Mouse (Mus musculus): ENCODE measurements around the gene Btrc. TPM values are rescaled to one million over a fixed set of nuclear protein-coding genes. Genes with fewer than 3 reads are reported as not detected.

Gene Btrc
- total RNA-seq, 2 experiments from 2014 or later: 33.6 to 33.7 TPM

DNA sequence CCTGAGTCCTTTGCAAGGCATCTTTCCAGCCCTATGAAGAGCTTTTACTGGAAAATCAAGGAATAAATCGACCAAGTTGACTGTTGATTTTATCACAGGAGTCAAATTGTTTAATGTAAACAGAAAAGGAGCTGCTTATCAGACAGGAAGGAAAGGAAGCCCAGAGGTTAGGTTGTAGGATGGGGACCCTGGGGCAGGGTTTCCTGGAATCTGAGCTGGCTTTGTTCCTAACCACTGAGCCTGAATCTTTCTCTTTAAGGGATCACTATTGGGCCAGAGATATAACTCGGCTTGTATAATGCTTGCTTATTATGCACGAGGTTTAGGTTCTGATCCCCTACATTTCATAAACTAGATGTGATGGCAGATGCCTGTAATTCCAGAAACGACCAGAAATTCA, 64.6 kb downstream of the Btrc start:
- no peak for DNase-seq

DNA sequence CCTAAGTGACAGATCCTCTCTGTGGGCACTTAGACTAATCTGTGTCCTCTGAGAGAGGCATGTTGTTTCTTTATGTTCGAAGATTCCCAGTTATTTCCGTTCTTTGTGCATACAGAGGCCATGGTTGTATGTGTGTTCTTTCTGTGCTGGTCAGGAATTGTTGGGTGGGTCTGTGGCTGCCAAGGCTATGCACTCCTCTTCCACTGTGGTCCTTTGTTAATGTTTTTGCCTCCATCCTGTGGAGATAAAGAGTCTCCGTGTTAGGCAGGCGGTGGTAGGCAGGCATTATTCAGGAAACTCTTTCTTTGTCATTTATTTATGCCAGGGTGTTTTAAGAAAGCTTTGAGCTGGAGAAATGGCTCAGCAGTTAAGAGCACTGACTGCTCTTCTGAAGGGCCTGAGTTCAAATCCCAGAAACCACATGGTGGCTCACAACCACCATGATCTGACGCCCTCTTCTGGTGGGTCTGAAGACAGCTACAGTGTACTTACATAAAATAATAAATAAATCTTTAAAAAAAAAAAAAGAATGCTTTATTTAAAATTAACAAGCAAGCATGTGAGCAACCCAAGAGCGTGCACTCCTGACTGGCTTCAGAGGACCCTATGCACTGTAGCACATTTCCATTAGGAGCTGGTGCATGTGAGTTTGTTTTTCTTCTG, 67.6 kb downstream of the Btrc start:
- DNase-seq: no peak

DNA sequence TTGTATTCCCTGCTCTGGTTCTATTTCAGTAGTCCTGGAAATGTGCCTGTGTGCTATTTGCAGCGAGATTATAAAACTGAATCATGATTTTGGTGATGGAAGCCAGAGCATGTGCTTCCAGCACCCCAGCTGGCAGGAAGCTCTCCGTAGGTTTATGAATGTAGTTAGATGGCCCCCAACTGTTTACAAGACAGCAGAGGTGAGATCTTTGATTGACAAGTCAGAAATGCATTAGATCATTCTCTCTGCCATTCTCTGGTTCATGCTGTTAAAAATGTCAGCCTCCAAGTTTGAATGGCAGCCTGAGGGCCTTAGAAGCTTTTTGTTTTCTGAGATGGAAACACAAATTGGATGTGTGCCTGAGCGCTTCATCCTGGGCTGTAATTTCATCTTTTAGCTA, 68.8 kb downstream of the Btrc start:
- DNase-seq: no peak

DNA sequence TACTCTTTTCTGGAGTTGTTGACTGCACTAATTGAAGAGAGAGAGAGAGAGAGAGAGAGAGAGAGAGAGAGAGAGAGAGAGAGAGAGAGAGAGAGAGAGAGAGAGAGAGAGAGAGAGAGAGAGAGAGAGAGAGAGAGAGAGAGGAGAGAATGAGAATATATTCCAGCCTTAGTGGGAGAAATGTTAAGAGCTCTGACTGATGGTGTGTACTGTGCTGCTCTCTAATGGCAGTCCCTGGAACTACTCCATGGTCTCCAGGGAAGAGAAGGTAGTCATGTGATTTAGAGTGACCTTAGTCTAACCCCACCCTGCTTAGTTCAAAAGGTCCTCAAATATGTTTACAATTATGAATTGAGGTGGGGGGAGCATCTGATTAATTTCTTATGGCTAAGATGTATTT, 72.5 kb downstream of the Btrc start:
- peak; percentile 55 for DNase-seq

DNA sequence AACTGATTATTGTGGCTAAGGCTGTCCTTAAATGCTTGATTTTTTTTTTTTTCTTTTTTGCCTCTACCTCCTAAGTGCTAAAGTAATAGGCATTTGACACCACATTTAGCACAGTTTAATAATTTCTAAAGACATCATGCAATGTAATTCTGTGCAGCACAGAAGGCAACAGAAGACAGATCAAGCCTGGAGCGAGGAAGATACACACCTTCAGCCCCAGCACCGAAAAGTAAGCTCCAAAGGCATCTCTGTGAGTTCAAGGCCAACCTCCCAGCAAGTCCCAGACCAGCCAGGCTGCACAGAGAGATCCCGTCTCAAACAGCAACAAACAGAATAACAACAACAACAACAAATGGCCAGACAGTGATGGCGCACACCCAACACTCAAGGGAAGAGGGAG, 73.6 kb downstream of the Btrc start:
- DNase-seq: no peak

DNA sequence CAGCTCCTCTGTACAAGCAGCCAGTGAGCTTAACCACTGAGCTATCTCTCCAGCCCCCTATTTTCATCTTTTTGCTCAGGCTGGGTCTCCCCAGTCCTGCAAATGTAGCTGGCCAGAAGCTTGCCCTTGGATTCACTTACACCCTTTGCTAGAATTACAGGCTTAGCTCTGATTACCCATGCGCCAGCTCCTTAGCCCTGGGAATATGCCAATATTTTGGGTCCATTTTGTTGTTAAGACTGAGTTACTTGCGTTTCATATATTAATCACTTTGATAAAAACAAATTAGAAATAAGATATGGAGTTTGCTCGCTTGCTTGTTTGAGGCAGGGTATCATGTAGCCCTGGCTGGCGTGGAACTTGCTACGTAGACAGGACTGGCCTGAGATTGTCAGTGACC, 74.7 kb downstream of the Btrc start:
- DNase-seq: no peak

DNA sequence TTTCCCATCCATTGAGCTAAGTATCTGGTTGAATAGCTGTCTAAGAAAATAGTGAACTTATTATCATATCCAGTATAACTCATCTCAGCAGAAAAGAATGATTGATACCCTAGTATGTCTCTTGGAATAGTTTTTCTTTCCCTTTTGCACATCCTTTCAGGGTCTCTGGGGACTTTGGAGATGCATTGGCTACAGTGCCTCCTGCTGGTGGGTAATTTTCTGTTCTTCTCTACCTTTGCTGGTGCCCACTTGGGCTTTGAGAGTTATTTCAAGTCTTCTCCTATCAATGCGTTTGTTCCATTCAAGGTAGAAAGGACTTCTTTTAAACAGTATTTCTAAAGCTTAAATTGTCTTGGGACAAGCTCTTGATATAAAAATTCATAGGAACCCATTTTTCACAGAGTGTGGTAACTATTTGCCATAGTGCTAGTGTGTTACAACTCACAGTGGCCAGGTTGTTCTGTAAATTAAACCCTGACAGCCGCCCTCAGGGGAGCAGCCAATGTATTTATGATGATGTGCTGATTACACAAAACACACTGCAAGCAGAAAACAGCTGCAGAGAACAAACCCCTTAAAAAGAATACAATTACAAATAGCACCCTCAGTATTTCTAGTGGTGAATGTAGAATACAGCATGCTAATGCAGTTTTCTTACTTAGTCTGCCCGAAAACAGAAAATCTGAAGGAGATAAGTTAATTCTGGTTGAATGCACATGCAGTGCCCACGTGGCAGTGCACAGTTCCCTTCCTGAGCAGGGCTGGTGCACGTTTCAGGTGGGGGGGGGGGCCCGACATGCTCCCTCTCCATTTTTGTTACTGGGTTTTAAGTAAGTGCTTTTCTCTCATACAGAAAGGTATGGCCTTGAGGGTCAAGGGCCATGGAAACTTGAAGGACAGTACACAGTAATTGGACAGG, 75.7 kb downstream of the Btrc start:
- no peak for DNase-seq

DNA sequence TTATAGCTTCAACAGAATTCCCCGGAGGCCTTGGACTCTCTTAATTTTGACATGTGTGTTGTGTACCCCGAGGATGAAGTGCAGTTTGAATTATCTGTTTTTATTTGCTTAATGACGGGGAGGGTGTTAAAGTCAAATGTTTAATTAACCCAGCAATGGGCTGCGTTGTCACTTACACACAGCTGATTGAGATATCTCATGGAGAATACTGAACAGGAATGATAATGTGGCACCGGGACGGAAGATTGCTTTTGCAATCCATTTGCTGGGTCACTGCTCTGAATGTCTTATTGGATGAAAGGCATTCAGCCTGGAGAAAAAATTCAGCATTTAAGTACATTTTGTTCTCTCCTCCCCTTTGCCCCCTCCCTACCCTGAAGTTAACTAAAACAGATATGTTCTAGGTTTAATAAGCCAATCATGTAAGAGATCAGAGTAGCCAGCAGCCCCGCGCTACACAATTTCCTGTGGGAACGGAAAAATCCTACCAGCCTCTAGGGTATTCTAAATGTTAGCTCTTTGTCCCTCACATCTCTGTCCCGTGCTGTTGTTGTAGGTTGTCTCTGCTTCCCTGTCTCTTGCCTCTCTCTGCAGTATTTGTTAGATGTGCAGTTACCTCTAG, 77.1 kb downstream of the Btrc start:
- DNase-seq: no peak

DNA sequence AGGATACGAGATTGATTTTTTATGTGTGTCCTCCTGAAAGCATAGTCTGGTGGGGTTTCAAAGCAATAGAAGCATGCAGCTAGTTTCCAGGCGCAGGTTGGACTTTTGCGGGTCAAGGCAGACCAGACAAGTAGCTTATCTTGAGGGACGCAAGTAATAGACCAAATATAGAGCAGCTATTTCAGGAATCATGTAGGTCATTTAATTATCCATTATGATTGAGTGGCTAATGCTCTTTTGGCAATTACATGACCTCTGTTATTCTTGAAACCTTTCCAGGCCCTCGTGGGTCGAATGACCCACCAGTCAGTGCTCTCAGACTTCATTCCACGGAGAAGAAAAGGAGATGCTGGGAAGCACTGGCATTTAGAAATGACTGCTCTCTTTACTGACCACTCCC, 78.2 kb downstream of the Btrc start:
- no peak for DNase-seq

DNA sequence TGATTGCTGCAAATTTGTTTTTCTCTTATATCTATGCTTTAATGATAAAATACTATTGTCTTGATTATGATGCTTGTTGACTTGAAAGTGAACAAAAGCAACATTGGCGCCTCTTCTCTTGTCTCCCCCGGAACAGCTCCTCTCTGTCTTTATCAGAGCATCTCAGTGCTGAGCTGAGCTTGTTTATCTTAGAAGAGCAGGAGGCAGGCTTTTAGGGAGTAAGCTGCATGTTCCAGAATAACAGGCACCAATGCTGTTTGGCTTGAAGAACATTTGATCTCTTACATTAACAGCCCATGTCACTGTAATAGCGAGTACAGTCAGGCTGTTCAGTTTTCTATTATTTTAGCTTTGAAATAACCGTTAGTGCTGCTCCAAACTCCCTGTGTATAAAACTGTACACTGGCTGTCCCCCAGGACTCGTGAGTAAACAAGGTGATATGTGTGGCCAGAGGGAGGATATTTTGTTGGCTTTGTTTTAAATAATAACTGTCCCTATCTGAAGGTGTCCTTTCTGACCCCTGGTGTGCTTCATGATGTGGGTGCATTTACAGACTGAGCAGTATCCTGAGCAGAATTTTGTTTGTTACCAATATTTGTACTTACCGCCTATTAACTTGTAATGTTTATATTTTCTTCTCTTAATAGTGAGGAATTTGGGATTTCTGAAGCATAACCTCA, 81.9 kb downstream of the Btrc start:
- no peak for DNase-seq

DNA sequence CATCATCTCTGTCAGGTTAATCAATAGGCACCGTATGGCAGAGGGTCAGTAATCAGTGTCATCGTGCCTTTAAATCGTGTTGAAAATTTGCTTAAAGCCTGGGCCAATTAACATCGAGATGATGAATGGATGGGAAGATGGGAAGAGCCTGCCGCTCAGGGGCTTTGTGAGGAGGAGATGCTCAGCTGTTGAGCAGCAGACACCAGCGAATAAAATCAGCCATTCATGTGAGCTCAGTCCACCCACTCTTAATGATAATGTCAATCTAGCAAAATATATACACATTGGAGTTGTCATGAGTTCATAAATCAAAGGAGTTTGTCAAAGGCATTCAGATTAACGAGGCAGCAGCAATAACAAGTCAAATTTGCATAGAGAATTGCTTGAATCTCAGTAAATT, 83.1 kb downstream of the Btrc start:
- DNase-seq: no peak

DNA sequence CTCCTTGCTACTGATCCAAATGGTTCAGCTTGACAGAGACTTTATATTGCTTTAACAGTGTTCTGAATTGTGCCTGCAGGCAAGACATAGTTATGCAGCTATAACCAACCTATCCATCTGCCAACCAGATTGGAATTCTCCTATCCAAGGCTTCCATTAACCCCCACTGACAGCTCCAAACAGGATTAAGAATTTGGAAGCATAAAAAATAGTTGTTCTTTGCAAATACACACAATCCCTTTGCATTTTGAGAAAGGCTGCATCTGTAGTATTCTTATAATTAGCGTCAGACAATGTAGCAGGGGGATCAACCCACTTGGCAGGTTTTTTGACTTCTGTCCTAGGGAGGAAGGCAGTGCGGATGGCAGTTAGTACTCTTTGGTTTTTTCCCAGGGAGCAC, 83.7 kb downstream of the Btrc start:
- no peak for DNase-seq

DNA sequence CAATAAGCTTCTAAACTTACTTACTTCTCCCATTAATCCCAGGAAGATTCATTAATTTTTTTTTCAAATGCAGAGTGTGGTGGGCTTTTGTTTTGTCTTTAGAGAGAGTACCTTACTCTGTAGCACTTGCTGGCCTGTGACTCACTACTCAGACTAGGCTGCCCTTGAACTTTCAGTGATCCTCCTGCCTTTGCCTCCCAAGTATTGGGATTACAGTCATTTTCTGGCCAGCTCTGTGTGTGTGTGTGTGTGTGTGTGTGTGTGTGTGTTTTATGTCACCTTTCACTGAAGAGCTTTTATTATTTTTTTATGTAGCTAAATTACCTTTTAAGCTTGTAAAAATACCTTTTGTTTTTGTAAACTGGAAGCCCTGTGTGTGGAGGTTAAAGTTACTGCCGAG, 84.4 kb downstream of the Btrc start:
- no peak for DNase-seq

DNA sequence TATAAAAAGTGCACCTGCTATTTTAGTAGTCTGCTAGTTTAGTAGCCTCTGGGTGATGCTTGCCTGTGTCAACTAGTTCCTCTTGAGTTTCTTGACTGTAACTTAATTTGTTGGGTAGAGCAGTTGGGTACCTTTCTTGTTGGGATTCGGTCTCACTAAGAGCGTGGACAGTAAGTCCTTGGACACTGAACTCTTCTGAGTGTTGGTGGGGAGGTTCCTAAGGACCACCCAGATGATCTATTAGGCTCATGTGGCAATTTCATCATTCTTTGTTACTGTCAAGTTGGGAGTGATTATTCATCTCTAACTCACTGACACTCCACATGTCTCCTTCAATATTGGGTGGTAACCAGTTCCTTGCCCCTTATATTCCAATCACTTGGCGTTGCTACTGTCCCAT, 90.9 kb downstream of the Btrc start:
- DNase-seq: no peak

DNA sequence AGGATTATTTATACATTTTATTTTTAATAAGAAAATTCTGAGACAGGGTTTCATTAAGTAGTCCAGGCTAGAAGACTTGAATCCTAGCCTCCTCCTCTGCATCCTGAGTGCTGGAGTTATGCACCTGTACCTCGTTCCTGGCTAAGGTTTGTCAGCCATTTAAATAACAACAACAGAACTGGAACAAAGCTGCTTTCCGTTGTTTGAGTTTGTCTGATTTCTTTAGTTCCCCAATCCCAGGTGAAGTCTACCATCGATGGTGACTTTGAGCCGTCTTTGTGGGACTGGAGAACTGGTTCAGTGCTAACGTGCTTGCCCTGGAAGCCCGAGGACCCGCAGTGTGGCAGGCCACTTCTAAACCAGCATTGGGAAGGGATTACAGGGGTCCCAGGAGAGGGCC, 93.4 kb downstream of the Btrc start:
- DNase-seq: no peak

DNA sequence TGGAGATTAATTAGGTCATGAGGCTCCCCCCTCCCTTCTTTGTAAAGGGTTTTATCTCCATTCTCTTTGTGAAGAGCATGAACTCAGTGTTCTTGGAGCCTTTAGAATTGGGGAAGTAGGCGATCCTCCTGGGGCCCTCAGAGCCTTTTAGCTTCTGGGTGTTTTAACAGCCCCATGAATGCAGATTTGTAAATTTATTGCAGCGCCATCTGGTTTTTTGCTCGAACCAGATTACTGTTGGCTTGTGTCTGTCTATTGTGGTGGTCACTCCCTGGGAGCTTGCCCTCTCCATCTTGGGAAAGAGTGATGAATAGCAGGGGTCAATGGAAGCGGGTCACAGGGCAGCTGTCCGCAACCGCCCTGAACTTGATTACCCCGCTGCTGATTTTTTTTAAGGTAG, 95.2 kb downstream of the Btrc start:
- no peak for DNase-seq

DNA sequence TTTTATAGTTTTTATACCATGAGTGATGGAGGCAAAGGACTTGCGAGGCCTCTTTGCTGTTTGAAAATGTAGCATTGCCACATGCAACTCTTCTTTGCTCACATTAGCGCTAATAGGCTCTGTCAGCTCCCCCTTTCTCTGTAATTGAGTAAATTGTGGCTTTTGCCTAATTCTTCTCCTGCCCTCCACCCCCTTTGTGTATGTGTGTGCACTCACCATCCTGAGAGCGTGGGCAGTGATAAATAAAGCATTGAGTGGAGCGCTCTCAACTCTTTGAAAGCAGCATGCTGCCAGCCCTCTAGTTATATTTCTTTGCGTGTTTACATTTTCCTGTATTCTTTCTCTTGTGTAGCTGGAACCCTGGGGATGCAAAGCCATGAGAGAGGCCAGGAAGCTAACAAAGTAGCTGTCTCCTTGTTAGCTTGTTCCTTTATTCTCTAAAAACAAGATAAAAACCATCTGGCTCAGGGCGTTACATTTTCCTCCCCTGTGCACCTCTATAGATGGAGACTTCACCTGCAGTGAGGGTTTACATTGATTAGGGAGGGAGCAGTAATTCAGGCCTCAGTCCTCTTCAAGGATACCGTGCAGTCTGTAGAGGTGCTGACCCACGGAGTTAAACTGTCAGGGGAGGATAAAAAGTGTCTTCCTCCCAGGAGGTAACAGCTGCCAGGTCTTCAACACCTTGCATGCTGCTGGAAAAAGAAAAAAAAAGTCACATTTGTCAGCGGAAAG, 96.6 kb downstream of the Btrc start:
- DNase-seq: no peak

DNA sequence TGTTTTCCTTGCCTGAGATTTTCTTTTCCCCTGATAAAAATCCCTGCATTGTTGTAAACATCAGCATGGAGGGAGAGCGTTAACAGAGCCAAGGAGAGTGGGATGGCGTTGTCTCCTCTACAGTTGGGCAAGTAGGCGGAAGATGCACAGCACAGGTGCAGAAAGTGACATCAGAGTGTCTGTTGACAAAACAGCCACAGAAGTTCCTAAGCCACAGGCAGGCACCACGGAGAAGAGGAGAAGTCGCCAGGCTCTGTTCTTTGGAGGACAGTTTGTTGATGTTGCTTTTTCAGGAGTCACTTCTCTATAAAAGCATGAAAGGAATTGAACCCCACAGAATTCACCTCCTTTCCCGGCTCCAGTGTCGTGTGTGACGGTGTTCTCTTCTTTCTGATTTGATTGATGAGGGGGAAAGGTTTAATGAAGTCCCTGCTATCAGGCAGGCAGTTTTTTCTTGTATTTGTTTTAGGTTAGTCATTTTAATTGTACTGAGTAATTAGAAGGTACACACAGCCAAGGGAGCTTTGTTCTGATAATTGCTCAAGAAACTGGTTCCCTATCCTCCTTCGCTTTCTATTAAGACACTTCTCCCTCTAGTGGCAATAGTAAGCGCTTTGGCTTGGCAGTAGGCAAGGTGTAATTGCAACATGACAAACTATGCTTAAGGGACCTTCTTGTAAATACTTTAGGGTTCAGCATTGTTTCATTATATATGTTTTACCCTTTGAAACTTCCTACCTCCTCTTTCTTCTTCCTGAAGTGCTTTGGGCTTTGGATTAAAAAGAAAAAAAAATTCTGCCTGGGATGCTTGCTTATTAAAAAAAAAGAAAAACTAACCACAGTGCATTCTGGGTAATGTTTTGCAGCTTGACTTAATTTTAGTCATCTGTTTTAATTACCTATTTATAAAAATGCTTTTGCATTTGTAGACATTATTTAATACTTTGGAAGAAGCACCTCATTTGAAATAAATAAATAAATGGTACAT, 97.5 kb downstream of the Btrc start:
- DNase-seq: no peak

DNA sequence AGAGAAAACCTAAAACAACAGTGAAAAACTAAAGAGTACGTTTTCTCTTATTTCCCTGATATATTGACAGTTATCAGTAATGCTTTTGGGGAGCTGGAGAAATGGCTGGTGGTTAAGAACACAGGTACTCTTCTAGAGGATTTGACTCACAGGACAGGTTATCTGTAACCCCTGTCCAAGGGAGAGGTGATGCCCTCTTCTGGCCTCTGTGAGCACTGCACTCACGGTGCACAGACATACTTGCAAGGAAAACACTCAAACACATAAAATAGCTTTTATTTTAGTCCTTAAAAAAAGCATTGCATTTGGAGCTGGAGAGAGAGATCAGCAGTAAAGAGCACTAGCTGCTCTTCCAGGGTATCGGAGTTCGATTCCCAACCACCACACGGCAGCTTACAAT, 106.2 kb downstream of the Btrc start:
- DNase-seq: no peak

DNA sequence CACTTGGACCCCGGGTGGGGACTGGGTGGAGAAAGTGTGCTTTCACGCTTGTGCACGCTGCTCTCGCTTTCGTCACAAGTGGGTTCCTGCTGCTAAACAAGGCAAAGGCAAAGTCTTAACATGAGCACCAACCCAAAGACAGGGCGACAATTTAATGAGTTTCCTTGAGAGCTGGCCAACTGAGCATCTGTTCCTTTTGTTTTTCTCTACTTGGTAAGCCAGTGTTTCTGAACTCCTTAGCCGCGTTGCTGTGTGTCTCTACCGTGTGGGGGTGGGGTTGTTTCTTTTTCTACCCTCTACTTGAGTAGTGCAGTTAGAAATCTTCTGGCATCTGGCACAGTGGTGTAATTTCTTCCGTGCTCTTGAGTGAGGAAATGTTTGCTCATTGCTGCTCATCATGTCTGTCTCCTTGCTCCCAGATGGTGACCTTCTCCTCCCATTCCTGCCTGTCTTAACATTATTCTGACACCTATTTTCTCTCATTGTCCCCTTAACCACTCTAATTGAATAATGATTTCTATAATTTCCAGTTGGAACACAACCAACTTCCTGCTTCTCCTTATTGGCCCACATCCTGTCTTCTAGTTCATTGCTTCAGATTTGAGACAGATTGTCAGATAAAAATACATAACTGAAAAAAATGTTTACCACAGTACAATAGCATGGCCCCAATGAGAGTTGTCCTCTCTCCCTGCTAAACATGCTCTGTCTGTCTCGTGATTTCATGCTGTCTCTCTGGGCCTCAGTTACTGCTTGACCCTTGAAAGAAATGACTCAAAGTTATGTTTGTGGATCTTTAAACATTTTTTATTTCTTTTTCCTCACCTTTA, 109.4 kb downstream of the Btrc start:
- no peak for DNase-seq
